Mouse (Mus musculus): Measurements from ENCODE around the gene Osbpl2. TPM values are rescaled to one million over a fixed set of nuclear protein-coding genes. Genes with fewer than 3 reads are reported as not detected.
A peak's percentile ranks its signal among the peaks of the same experiment; 100 is the strongest.

Gene Osbpl2
- polyA plus RNA-seq, 1 experiment from 2014 or later = 29.6 TPM

GRCm38 (mm10) chr2:180133231-180133630 lies 14.1 kb downstream of the Osbpl2 start:
- H3K27me3 ChIP-seq (replicated peaks) = no peaks in the 10 kb centered on the region
- H3K27ac ChIP-seq = no peak overlapping the region
- no peaks in the 10 kb centered on the region for H3K36me3 ChIP-seq
- H3K9me3 ChIP-seq = no peaks in the 10 kb centered on the region
- no peak overlapping the region for H3K4me2 ChIP-seq (replicated peaks)
- WGBS = 89% methylated on average over 4 of the region's 4 CpGs
- no peaks in the 10 kb centered on the region for H3K4me1 ChIP-seq (replicated peaks)
- no peak for ATAC-seq
- H3K9ac ChIP-seq = no peak overlapping the region
- H3K4me3 ChIP-seq (replicated peaks) = no peak overlapping the region

GRCm38 (mm10) chr2:180133911-180134310 lies 14.8 kb downstream of the Osbpl2 start:
- Histone ChIP-seq H3K36me3 (no peaks in the 10 kb centered on the region), H3K4me2 (replicated peaks) (no peak overlapping the region), H3K4me1 (replicated peaks) (no peaks in the 10 kb centered on the region), H3K27me3 (replicated peaks) (no peaks in the 10 kb centered on the region), H3K27ac (no peak overlapping the region), H3K9ac (no peak overlapping the region), H3K4me3 (replicated peaks) (no peak overlapping the region), H3K9me3 (no peaks in the 10 kb centered on the region)
- WGBS = 81% methylated on average over 3 of the region's 3 CpGs
- no peak for ATAC-seq

- H3K27me3 ChIP-seq (replicated peaks) = no peaks in the 10 kb centered on the region
- no peaks in the 10 kb centered on the region for H3K4me1 ChIP-seq (replicated peaks)
- H3K27ac ChIP-seq = no peak overlapping the region
- no peak overlapping the region for H3K4me3 ChIP-seq (replicated peaks)
- no peaks in the 10 kb centered on the region for H3K9me3 ChIP-seq
- H3K4me2 ChIP-seq (replicated peaks) = no peak overlapping the region
- 88% methylated on average over 5 of the region's 5 CpGs for WGBS
- no peak for ATAC-seq
- H3K36me3 ChIP-seq = no peaks in the 10 kb centered on the region; the same call in 1 of the 2 replicates
- no peak overlapping the region for H3K9ac ChIP-seq
Observed at GRCm38 (mm10) chr2:180135414-180135813, 16.3 kb downstream of the Osbpl2 start.

GRCm38 (mm10) chr2:180146091-180146490 lies 27.0 kb downstream of the Osbpl2 start:
- H3K4me2 ChIP-seq (replicated peaks) = no peak overlapping the region
- no peaks in the 10 kb centered on the region for H3K4me1 ChIP-seq (replicated peaks)
- H3K27me3 ChIP-seq (replicated peaks) = no peaks in the 10 kb centered on the region
- no peak overlapping the region for H3K9ac ChIP-seq
- no peak overlapping the region for H3K27ac ChIP-seq
- H3K9me3 ChIP-seq = no peaks in the 10 kb centered on the region
- ATAC-seq = no peak
- WGBS = 94% methylated on average over 2 of the region's 2 CpGs
- H3K4me3 ChIP-seq (replicated peaks) = no peak overlapping the region
- H3K36me3 ChIP-seq = peaks cover 30% of the 10 kb centered on the region

GRCm38 (mm10) chr2:180147379-180147778 lies 28.3 kb downstream of the Osbpl2 start:
- H3K27ac ChIP-seq = no peak overlapping the region
- 91% methylated on average over 6 of the region's 6 CpGs for whole genome bisulfite sequencing
- H3K27me3 ChIP-seq (replicated peaks) = no peaks in the 10 kb centered on the region
- no peak overlapping the region for H3K4me3 ChIP-seq (replicated peaks)
- no peak overlapping the region for H3K9ac ChIP-seq
- ATAC-seq = no peak
- H3K9me3 ChIP-seq = no peaks in the 10 kb centered on the region
- no peaks in the 10 kb centered on the region for H3K4me1 ChIP-seq (replicated peaks)
- no peak overlapping the region for H3K4me2 ChIP-seq (replicated peaks)
- peaks cover 30% of the 10 kb centered on the region for H3K36me3 ChIP-seq

- H3K27ac ChIP-seq = no peak overlapping the region
- no peak for ATAC-seq
- peaks cover 38% of the 10 kb centered on the region for H3K36me3 ChIP-seq
- no peak overlapping the region for H3K4me2 ChIP-seq (replicated peaks)
- no peak overlapping the region for H3K9ac ChIP-seq
- no peak overlapping the region for H3K4me3 ChIP-seq (replicated peaks)
- no peaks in the 10 kb centered on the region for H3K27me3 ChIP-seq (replicated peaks)
- H3K9me3 ChIP-seq = no peaks in the 10 kb centered on the region
- 84% methylated on average over 9 of the region's 9 CpGs for WGBS
- no peaks in the 10 kb centered on the region for H3K4me1 ChIP-seq (replicated peaks)
Observed at GRCm38 (mm10) chr2:180148551-180148950, 29.4 kb downstream of the Osbpl2 start.

- 80% methylated on average over 3 of the region's 3 CpGs for WGBS
- Histone ChIP-seq H3K36me3 (peaks cover 40% of the 10 kb centered on the region), H3K4me1 (replicated peaks) (no peaks in the 10 kb centered on the region), H3K4me2 (replicated peaks) (no peak overlapping the region), H3K27me3 (replicated peaks) (no peaks in the 10 kb centered on the region), H3K9me3 (no peaks in the 10 kb centered on the region), H3K27ac (no peak overlapping the region), H3K4me3 (replicated peaks) (no peak overlapping the region), H3K9ac (no peak overlapping the region)
- no peak for ATAC-seq
Observed at GRCm38 (mm10) chr2:180154796-180155195, 35.7 kb downstream of the Osbpl2 start.

GRCm38 (mm10) chr2:180158627-180159026 lies 39.5 kb downstream of the Osbpl2 start:
- H3K4me3 ChIP-seq (replicated peaks) = no peak overlapping the region
- no peaks in the 10 kb centered on the region for H3K4me1 ChIP-seq (replicated peaks)
- H3K27ac ChIP-seq = no peak overlapping the region
- peaks cover 25% of the 10 kb centered on the region for H3K36me3 ChIP-seq
- no peak overlapping the region for H3K4me2 ChIP-seq (replicated peaks)
- no peaks in the 10 kb centered on the region for H3K9me3 ChIP-seq
- ATAC-seq = no peak
- H3K27me3 ChIP-seq (replicated peaks) = no peaks in the 10 kb centered on the region
- no peak overlapping the region for H3K9ac ChIP-seq
- 88% methylated on average over 3 of the region's 3 CpGs for WGBS

- Histone ChIP-seq H3K27ac (no peak overlapping the region), H3K4me2 (replicated peaks) (no peak overlapping the region), H3K9ac (no peak overlapping the region), H3K4me1 (replicated peaks) (peaks cover 4% of the 10 kb centered on the region; the same call in 1 of the 2 replicates), H3K4me3 (replicated peaks) (no peak overlapping the region), H3K36me3 (0 out of 2 replicates have a peak, but pooled peaks cover 2% of the 10 kb centered on the region), H3K27me3 (replicated peaks) (no peaks in the 10 kb centered on the region), H3K9me3 (no peaks in the 10 kb centered on the region)
- no peak for ATAC-seq
- 83% methylated on average over 2 of the region's 2 CpGs for WGBS
Observed at GRCm38 (mm10) chr2:180165855-180166254, 46.7 kb downstream of the Osbpl2 start.

- 0 out of 2 replicates have a peak, but pooled peaks cover 2% of the 10 kb centered on the region for H3K36me3 ChIP-seq
- H3K27ac ChIP-seq = no peak overlapping the region
- no peak for ATAC-seq
- 80% methylated on average over 2 of the region's 2 CpGs for WGBS
- no peak overlapping the region for H3K4me2 ChIP-seq (replicated peaks)
- H3K9me3 ChIP-seq = no peaks in the 10 kb centered on the region
- no peak overlapping the region for H3K9ac ChIP-seq
- H3K4me1 ChIP-seq (replicated peaks) = peaks cover 7% of the 10 kb centered on the region; the same call in 1 of the 2 replicates
- no peaks in the 10 kb centered on the region for H3K27me3 ChIP-seq (replicated peaks)
- no peak overlapping the region for H3K4me3 ChIP-seq (replicated peaks)
Observed at GRCm38 (mm10) chr2:180166869-180167268, 47.8 kb downstream of the Osbpl2 start.

GRCm38 (mm10) chr2:180170151-180170805 lies 51.2 kb downstream of the Osbpl2 start:
- H3K9ac ChIP-seq = peak overlapping the region; percentile 40
- 75% methylated on average over 11 of the region's 11 CpGs for WGBS
- peaks cover 12% of the 10 kb centered on the region; the same call in 1 of the 2 replicates for H3K36me3 ChIP-seq
- peaks cover 22% of the 10 kb centered on the region for H3K4me1 ChIP-seq (replicated peaks)
- H3K4me2 ChIP-seq (replicated peaks) = peak overlapping the region; percentile 71
- no peaks in the 10 kb centered on the region for H3K9me3 ChIP-seq
- no peaks in the 10 kb centered on the region for H3K27me3 ChIP-seq (replicated peaks)
- ATAC-seq = no peak
- no peak overlapping the region for H3K27ac ChIP-seq
- H3K4me3 ChIP-seq (replicated peaks) = no peak overlapping the region

- ATAC-seq = peak; percentile 99
- Histone ChIP-seq H3K4me3 (replicated peaks) (peak within 1 kb of the TSS; percentile 100), H3K4me1 (replicated peaks) (peaks cover 22% of the 10 kb centered on the region), H3K4me2 (replicated peaks) (peak within 1 kb of the TSS; percentile 85), H3K9me3 (no peaks in the 10 kb centered on the region), H3K36me3 (peaks cover 15% of the 10 kb centered on the region), H3K9ac (peak within 1 kb of the TSS; percentile 98), H3K27ac (peak within 1 kb of the TSS; percentile 89), H3K27me3 (replicated peaks) (no peaks in the 10 kb centered on the region)
- WGBS = 4% methylated on average over 41 of the region's 41 CpGs
Observed at GRCm38 (mm10) chr2:180170806-180171521, 51.9 kb downstream of the Osbpl2 start, which contains the start of gene Adrm1. TSS of gene Adrm1 (plus strand) at chr2:180171485.
